Mouse (Mus musculus) kidney, postnatal 25 days (tissue): ENCODE measurements around the gene Vmn1r65.
"Not testable (repeated sequence)": the region's sequence is repeated elsewhere in the genome, so short reads cannot be mapped to it uniquely, and the experiment has no call there.

Experiments used
- DNase-seq, 2 experiments: peaks; one replicate each; pipeline ENCODE4 v3.0.0; 2021; ENCODE audit warnings: mixed read lengths in 2 of 2

Gene Vmn1r65

GRCm38 (mm10) chr7:6010910-6011309 is at the start of gene Vmn1r65:
Gene Vmn1r65, minus strand, starts transcription at chr7:6011010.
- no peak for DNase-seq

- no peak for DNase-seq
Measured at GRCm38 (mm10) chr7:6044861-6045260, 34.1 kb upstream of the Vmn1r65 start, which contains the start of gene Nlrp4c. Gene Nlrp4c, plus strand, starts transcription at chr7:6045161.

GRCm38 (mm10) chr7:5982426-5982825 is 28.4 kb downstream of the Vmn1r65 start:
- not testable (repeated sequence) for DNase-seq

- DNase-seq, result not testable (repeated sequence)
Measured at GRCm38 (mm10) chr7:5972546-5972945, 38.3 kb downstream of the Vmn1r65 start.
